Mouse (Mus musculus) right cerebral cortex, postnatal 14 days (tissue): ENCODE data around the gene Ap4m1.

Source experiments
- DNase-seq: peaks from one replicate; pipeline ENCODE4 v3.0.0; 2022

Gene Ap4m1

GRCm38 (mm10) chr5:138171695-138172491 lies at the start of gene Ap4m1, which contains the start of gene Mcm7:
Gene Ap4m1 (plus strand): TSS chr5:138172002.
Gene Mcm7 (minus strand): TSS chr5:138172422.
- DNase-seq, result peak; percentile 96

GRCm38 (mm10) chr5:138132425-138133064 lies 39.3 kb upstream of the Ap4m1 start:
- DNase-seq, result no peak

GRCm38 (mm10) chr5:138137257-138137656 lies 34.5 kb upstream of the Ap4m1 start:
- no peak for DNase-seq

- DNase-seq, result peak; percentile 8
Observed at GRCm38 (mm10) chr5:138137935-138138549, 33.8 kb upstream of the Ap4m1 start.

GRCm38 (mm10) chr5:138138585-138138984 lies 33.2 kb upstream of the Ap4m1 start:
- DNase-seq, result no peak

GRCm38 (mm10) chr5:138154390-138154789 lies 17.4 kb upstream of the Ap4m1 start:
- no peak for DNase-seq

GRCm38 (mm10) chr5:138155443-138155976 lies 16.3 kb upstream of the Ap4m1 start, which contains the start of gene Zfp113:
Gene Zfp113 (minus strand): TSS chr5:138155744.
- peak; percentile 80 for DNase-seq

- DNase-seq, result no peak
Observed at GRCm38 (mm10) chr5:138160224-138160762, 11.5 kb upstream of the Ap4m1 start.

GRCm38 (mm10) chr5:138160842-138161665 lies 10.7 kb upstream of the Ap4m1 start, which contains the start of gene Cops6:
Gene Cops6 (plus strand): TSS chr5:138161071.
- DNase-seq, result peak; percentile 92

GRCm38 (mm10) chr5:138163046-138163445 lies 8.8 kb upstream of the Ap4m1 start:
- no peak for DNase-seq

GRCm38 (mm10) chr5:138163610-138164009 lies 8.2 kb upstream of the Ap4m1 start:
- no peak for DNase-seq

GRCm38 (mm10) chr5:138165594-138165993 lies 6.2 kb upstream of the Ap4m1 start:
- no peak for DNase-seq

GRCm38 (mm10) chr5:138170936-138171561 lies 753 bp upstream of the Ap4m1 start:
- peak; percentile 97 for DNase-seq

GRCm38 (mm10) chr5:138173217-138173616 lies 1.4 kb downstream of the Ap4m1 start:
- no peak for DNase-seq

GRCm38 (mm10) chr5:138186950-138187638 lies 15.3 kb downstream of the Ap4m1 start, which contains the start of the genes Taf6 and Cnpy4:
Gene Taf6 (minus strand): TSS chr5:138187451.
Gene Cnpy4 (plus strand): TSS chr5:138187485.
- peak; percentile 75 for DNase-seq

- DNase-seq, result peak; percentile 48
Observed at GRCm38 (mm10) chr5:138187661-138188306, 16.0 kb downstream of the Ap4m1 start.

GRCm38 (mm10) chr5:138193771-138194727 lies 22.2 kb downstream of the Ap4m1 start, which contains the start of gene Mblac1:
Gene Mblac1 (plus strand): TSS chr5:138194314.
- DNase-seq, result peak; percentile 71

- DNase-seq, result peak; percentile 33
Observed at GRCm38 (mm10) chr5:138194755-138195345, 23.0 kb downstream of the Ap4m1 start.
